Mouse (Mus musculus): ENCODE results near the gene Zfp619.
"Not testable (repeated sequence)": the region's sequence is repeated elsewhere in the genome, so short reads cannot be mapped to it uniquely, and the experiment has no call there.

The Zfp619 gene

GRCm38 (mm10) chr7:39589044-39589443 is 71.5 kb downstream of the Zfp619 start:
- DNase-seq, result not testable (repeated sequence)
